Mouse (Mus musculus): ENCODE measurements around the gene Nyap1. TPM values are rescaled to one million over a fixed set of nuclear protein-coding genes. Genes with fewer than 3 reads are reported as not detected.

Nyap1 gene
- 2.7 and 2.9 TPM in 2 replicates for polyA plus RNA-seq (2015; fragmentation: Nextera tagmentation; extraction: Ambion mirVana)

GRCm38 (mm10) chr5:137741023-137741931, at the start of gene Nyap1:
Nyap1 (minus strand) TSS chr5:137741607.
- Histone ChIP-seq H3K27ac (peak within 1 kb of the TSS; percentile 82), H3K9ac (peak within 1 kb of the TSS; percentile 68), H3K4me2 (peak within 1 kb of the TSS; percentile 97), H3K4me3 (replicated peaks) (peak within 1 kb of the TSS; percentile 60), H3K4me1 (peaks cover 10% of the 10 kb centered on the region; the same call in 1 of the 2 replicates), H3K9me3 (no peaks in the 10 kb centered on the region), H3K36me3 (no peaks in the 10 kb centered on the region), H3K27me3 (replicated peaks) (no peaks in the 10 kb centered on the region)
- under 1% methylated on average over 68 of the region's 71 CpGs for WGBS
- peak; percentile 86 for ATAC-seq (ENCODE audit: insufficient read depth, low FRiP score, low read depth)

- 0 out of 2 replicates have a peak, but pooled peaks cover 3% of the 10 kb centered on the region for H3K36me3 ChIP-seq
- no peaks in the 10 kb centered on the region for H3K9me3 ChIP-seq
- 92% methylated on average over 2 of the region's 2 CpGs for WGBS
- no peak overlapping the region for H3K4me3 ChIP-seq (replicated peaks)
- no peak overlapping the region for H3K9ac ChIP-seq
- peaks cover 17% of the 10 kb centered on the region for H3K4me1 ChIP-seq
- H3K27me3 ChIP-seq (replicated peaks): no peaks in the 10 kb centered on the region
- no peak overlapping the region for H3K4me2 ChIP-seq
- H3K27ac ChIP-seq: no peak overlapping the region
- no peak for ATAC-seq (ENCODE audit: insufficient read depth, low FRiP score, low read depth)
Observed at GRCm38 (mm10) chr5:137788946-137789531, 47.6 kb upstream of the Nyap1 start.

- 75% methylated on average over 24 of the region's 24 CpGs for WGBS
- Histone ChIP-seq H3K27ac (no peak overlapping the region), H3K9me3 (no peaks in the 10 kb centered on the region), H3K4me1 (peaks cover 25% of the 10 kb centered on the region), H3K4me2 (peak overlapping the region; percentile 89), H3K9ac (no peak overlapping the region), H3K27me3 (replicated peaks) (no peaks in the 10 kb centered on the region), H3K4me3 (replicated peaks) (peak overlapping the region; percentile 93), H3K36me3 (0 out of 2 replicates have a peak, but pooled peaks cover 4% of the 10 kb centered on the region)
- ATAC-seq (ENCODE audit: insufficient read depth, low FRiP score, low read depth): no peak
Observed at GRCm38 (mm10) chr5:137788171-137788570, 46.8 kb upstream of the Nyap1 start.

- Histone ChIP-seq H3K36me3 (peaks cover 11% of the 10 kb centered on the region), H3K4me1 (peaks cover 28% of the 10 kb centered on the region), H3K27me3 (replicated peaks) (no peaks in the 10 kb centered on the region), H3K4me2 (peak within 1 kb of the TSS; percentile 89), H3K4me3 (replicated peaks) (peak within 1 kb of the TSS; percentile 93), H3K9ac (peak within 1 kb of the TSS; percentile 95), H3K9me3 (no peaks in the 10 kb centered on the region), H3K27ac (peak within 1 kb of the TSS; percentile 100)
- WGBS: under 1% methylated on average over 48 of the region's 48 CpGs
- peak; percentile 51 for ATAC-seq (ENCODE audit: insufficient read depth, low FRiP score, low read depth)
Observed at GRCm38 (mm10) chr5:137787151-137787928, 45.9 kb upstream of the Nyap1 start, which contains the start of the genes Mepce and Zcwpw1. Mepce (minus strand) TSS chr5:137787655. Zcwpw1 (plus strand) TSS chr5:137787798.

DNA sequence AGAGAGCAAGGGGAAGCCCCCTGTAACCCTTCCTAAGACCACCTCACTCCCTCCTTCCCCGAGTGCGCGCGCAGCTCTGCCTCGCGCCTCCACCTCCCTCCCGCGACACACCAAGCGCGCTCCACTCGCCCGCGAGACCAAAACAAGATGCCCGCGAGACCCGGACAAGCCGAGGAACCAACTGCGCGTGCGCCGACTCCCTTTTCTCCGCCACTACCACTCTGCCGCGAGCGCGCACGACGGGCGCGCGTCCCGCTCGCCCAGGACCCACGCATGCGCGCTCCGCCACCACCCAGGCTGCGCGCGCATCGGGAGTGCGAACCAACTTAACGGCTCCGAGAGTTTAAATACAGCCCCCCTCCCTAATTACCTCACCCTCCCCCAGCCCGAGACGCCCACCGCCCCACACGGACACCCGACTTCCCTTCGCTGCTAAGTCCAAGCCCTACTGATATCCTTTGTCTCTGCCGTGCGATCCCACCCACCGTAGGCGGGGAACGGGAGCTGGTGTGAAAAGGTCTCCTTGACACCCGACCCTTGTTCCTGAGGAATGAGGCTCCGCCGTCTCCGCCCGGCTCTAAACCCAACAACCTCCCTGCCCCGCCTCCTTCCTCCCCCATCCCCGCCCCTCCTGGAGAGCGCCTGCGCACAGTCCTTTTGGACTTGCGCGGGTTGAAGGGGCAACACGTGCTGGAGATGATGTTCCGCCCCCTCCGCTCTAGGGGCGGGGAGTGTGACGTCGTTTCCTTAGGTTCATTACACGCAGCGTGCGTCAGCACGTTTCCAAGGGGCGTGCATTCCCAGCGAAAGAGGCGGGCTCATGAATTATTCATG, 44.9 kb upstream of the Nyap1 start:
- Histone ChIP-seq H3K4me3 (replicated peaks) (peak overlapping the region; percentile 93), H3K9me3 (no peaks in the 10 kb centered on the region), H3K27ac (peak overlapping the region; percentile 100), H3K4me2 (peak overlapping the region; percentile 89), H3K36me3 (peaks cover 21% of the 10 kb centered on the region), H3K4me1 (peaks cover 28% of the 10 kb centered on the region), H3K9ac (peak overlapping the region; percentile 95), H3K27me3 (replicated peaks) (no peaks in the 10 kb centered on the region)
- peak; percentile 90 for ATAC-seq (ENCODE audit: insufficient read depth, low FRiP score, low read depth)
- under 1% methylated on average over 79 of the region's 79 CpGs for WGBS

GRCm38 (mm10) chr5:137785164-137786031, 44.0 kb upstream of the Nyap1 start:
- peak; percentile 1; the same call in 1 of the 2 replicates for ATAC-seq (ENCODE audit: insufficient read depth, low FRiP score, low read depth)
- H3K27me3 ChIP-seq (replicated peaks): no peaks in the 10 kb centered on the region
- peaks cover 24% of the 10 kb centered on the region for H3K36me3 ChIP-seq
- peak overlapping the region; percentile 95 for H3K9ac ChIP-seq
- H3K9me3 ChIP-seq: no peaks in the 10 kb centered on the region
- peak overlapping the region; percentile 93 for H3K4me3 ChIP-seq (replicated peaks)
- H3K4me2 ChIP-seq: peak overlapping the region; percentile 89
- H3K4me1 ChIP-seq: peaks cover 28% of the 10 kb centered on the region
- under 1% methylated on average over 62 of the region's 62 CpGs for WGBS
- peak overlapping the region; percentile 100 for H3K27ac ChIP-seq

DNA sequence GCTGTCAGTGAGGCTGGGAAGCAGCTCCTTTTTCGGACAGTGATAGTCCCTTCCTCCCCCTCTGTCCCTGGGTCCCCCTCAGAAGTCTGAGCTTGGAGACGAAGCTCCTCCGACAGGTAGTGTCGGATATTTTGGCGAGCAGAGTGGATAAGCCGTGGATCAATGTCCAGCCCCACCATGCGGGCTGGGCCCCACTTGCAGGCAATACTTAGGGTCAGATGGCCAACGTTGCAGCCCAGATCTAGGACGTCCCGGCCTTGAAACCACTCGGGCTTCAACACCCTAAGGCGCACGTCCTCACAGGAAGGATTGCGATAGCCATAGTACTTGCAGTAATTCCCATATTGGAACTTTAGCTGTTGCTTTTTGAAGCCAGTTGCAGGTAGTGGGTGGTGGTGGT, 43.1 kb upstream of the Nyap1 start:
- peaks cover 32% of the 10 kb centered on the region for H3K4me1 ChIP-seq
- H3K4me2 ChIP-seq: peak overlapping the region; percentile 89
- H3K36me3 ChIP-seq: peaks cover 24% of the 10 kb centered on the region
- H3K9me3 ChIP-seq: no peaks in the 10 kb centered on the region
- WGBS: 67% methylated on average over 14 of the region's 14 CpGs
- no peaks in the 10 kb centered on the region for H3K27me3 ChIP-seq (replicated peaks)
- no peak for ATAC-seq (ENCODE audit: insufficient read depth, low FRiP score, low read depth)
- H3K27ac ChIP-seq: no peak overlapping the region
- peak overlapping the region; percentile 95; the same call in 1 of the 2 replicates for H3K9ac ChIP-seq
- H3K4me3 ChIP-seq (replicated peaks): peak overlapping the region; percentile 93

GRCm38 (mm10) chr5:137783901-137784540, 42.6 kb upstream of the Nyap1 start:
- H3K9ac ChIP-seq: peak overlapping the region; percentile 17; the same call in 1 of the 2 replicates
- peaks cover 24% of the 10 kb centered on the region for H3K36me3 ChIP-seq
- H3K27me3 ChIP-seq (replicated peaks): no peaks in the 10 kb centered on the region
- 47% methylated on average over 9 of the region's 9 CpGs for WGBS
- no peak overlapping the region for H3K27ac ChIP-seq
- H3K4me1 ChIP-seq: peaks cover 33% of the 10 kb centered on the region
- H3K4me3 ChIP-seq (replicated peaks): peak overlapping the region; percentile 93
- no peak for ATAC-seq (ENCODE audit: insufficient read depth, low FRiP score, low read depth)
- H3K4me2 ChIP-seq: peak overlapping the region; percentile 89
- H3K9me3 ChIP-seq: no peaks in the 10 kb centered on the region

GRCm38 (mm10) chr5:137782776-137783522, 41.5 kb upstream of the Nyap1 start:
- Histone ChIP-seq H3K27ac (no peak overlapping the region), H3K4me2 (peak overlapping the region; percentile 89), H3K9ac (peak overlapping the region; percentile 17; the same call in 1 of the 2 replicates), H3K9me3 (no peaks in the 10 kb centered on the region), H3K4me1 (peaks cover 33% of the 10 kb centered on the region), H3K36me3 (peaks cover 24% of the 10 kb centered on the region), H3K4me3 (replicated peaks) (peak overlapping the region; percentile 93), H3K27me3 (replicated peaks) (no peaks in the 10 kb centered on the region)
- no peak for ATAC-seq (ENCODE audit: insufficient read depth, low FRiP score, low read depth)
- WGBS: 75% methylated on average over 13 of the region's 13 CpGs

Data from stomach, embryonic 15.5 days (tissue).